Mouse (Mus musculus): ENCODE data around the gene Golgb1. TPM values are rescaled to one million over a fixed set of nuclear protein-coding genes. Genes with fewer than 3 reads are reported as not detected.

Golgb1 gene
- polyA plus RNA-seq, 1 experiment from 2014 or later, result 59.3 TPM

GRCm38 (mm10) chr16:36930231-36931136, 55.5 kb downstream of the Golgb1 start:
- Histone ChIP-seq H3K9me3 (replicated peaks) (no peaks in the 10 kb centered on the region), H3K4me3 (no peak overlapping the region), H3K27me3 (replicated peaks) (no peaks in the 10 kb centered on the region), H3K4me2 (no peak overlapping the region), H3K27ac (ENCODE audit: poor library complexity, severe bottlenecking) (no peak overlapping the region), H3K4me1 (replicated peaks) (peaks cover 12% of the 10 kb centered on the region; the same call in 1 of the 2 replicates), H3K9ac (no peak overlapping the region), H3K36me3 (peaks cover 77% of the 10 kb centered on the region)
- WGBS, result 60% methylated on average over 11 of the region's 11 CpGs
- ATAC-seq (ENCODE audit: insufficient number of reproducible peaks, low FRiP score), result no peak

GRCm38 (mm10) chr16:36931381-36931780, 56.4 kb downstream of the Golgb1 start:
- Histone ChIP-seq H3K9ac (no peak overlapping the region), H3K27me3 (replicated peaks) (no peaks in the 10 kb centered on the region), H3K9me3 (replicated peaks) (no peaks in the 10 kb centered on the region), H3K4me2 (no peak overlapping the region), H3K27ac (ENCODE audit: poor library complexity, severe bottlenecking) (no peak overlapping the region), H3K4me1 (replicated peaks) (peaks cover 12% of the 10 kb centered on the region; the same call in 1 of the 2 replicates), H3K36me3 (peaks cover 68% of the 10 kb centered on the region), H3K4me3 (no peak overlapping the region)
- ATAC-seq (ENCODE audit: insufficient number of reproducible peaks, low FRiP score), result no peak
- 78% methylated on average over 10 of the region's 10 CpGs for WGBS

- H3K36me3 ChIP-seq, result peaks cover 62% of the 10 kb centered on the region
- H3K4me2 ChIP-seq, result no peak overlapping the region
- H3K9me3 ChIP-seq (replicated peaks), result no peaks in the 10 kb centered on the region
- no peaks in the 10 kb centered on the region for H3K27me3 ChIP-seq (replicated peaks)
- ATAC-seq (ENCODE audit: insufficient number of reproducible peaks, low FRiP score), result no peak
- no peak overlapping the region for H3K4me3 ChIP-seq
- no peak overlapping the region for H3K9ac ChIP-seq
- H3K27ac ChIP-seq (ENCODE audit: poor library complexity, severe bottlenecking), result no peak overlapping the region
- WGBS, result 82% methylated on average over 3 of the region's 3 CpGs
- H3K4me1 ChIP-seq (replicated peaks), result peaks cover 12% of the 10 kb centered on the region; the same call in 1 of the 2 replicates
These were observed 57.0 kb downstream of the Golgb1 start for GRCm38 (mm10) chr16:36931976-36932375.

GRCm38 (mm10) chr16:36932546-36932945, 57.6 kb downstream of the Golgb1 start:
- H3K27me3 ChIP-seq (replicated peaks), result no peaks in the 10 kb centered on the region
- 88% methylated on average over 6 of the region's 6 CpGs for WGBS
- peaks cover 56% of the 10 kb centered on the region for H3K36me3 ChIP-seq
- H3K9ac ChIP-seq, result no peak overlapping the region
- H3K9me3 ChIP-seq (replicated peaks), result no peaks in the 10 kb centered on the region
- no peak for ATAC-seq (ENCODE audit: insufficient number of reproducible peaks, low FRiP score)
- H3K4me1 ChIP-seq (replicated peaks), result peaks cover 12% of the 10 kb centered on the region; the same call in 1 of the 2 replicates
- no peak overlapping the region for H3K4me3 ChIP-seq
- no peak overlapping the region for H3K4me2 ChIP-seq
- no peak overlapping the region for H3K27ac ChIP-seq (ENCODE audit: poor library complexity, severe bottlenecking)

- peak overlapping the region; percentile 36; the same call in 1 of the 2 replicates for H3K27ac ChIP-seq (ENCODE audit: poor library complexity, severe bottlenecking)
- no peaks in the 10 kb centered on the region for H3K27me3 ChIP-seq (replicated peaks)
- H3K4me3 ChIP-seq, result no peak overlapping the region
- peaks cover 40% of the 10 kb centered on the region for H3K36me3 ChIP-seq
- 36% methylated on average over 6 of the region's 6 CpGs for WGBS
- peak; percentile 58; the same call in 1 of the 2 replicates for ATAC-seq (ENCODE audit: insufficient number of reproducible peaks, low FRiP score)
- H3K9me3 ChIP-seq (replicated peaks), result no peaks in the 10 kb centered on the region
- peaks cover 12% of the 10 kb centered on the region; the same call in 1 of the 2 replicates for H3K4me1 ChIP-seq (replicated peaks)
- H3K9ac ChIP-seq, result no peak overlapping the region
- 0 out of 2 replicates have a peak overlapping the region, but pooled peaks have one; percentile 0 for H3K4me2 ChIP-seq
These were observed 59.3 kb downstream of the Golgb1 start for GRCm38 (mm10) chr16:36934131-36934840.

- WGBS, result 65% methylated on average over 7 of the region's 7 CpGs
- no peaks in the 10 kb centered on the region for H3K9me3 ChIP-seq (replicated peaks)
- H3K4me1 ChIP-seq (replicated peaks), result peaks cover 12% of the 10 kb centered on the region; the same call in 1 of the 2 replicates
- H3K27ac ChIP-seq (ENCODE audit: poor library complexity, severe bottlenecking), result peak within 1 kb of the TSS; percentile 36; the same call in 1 of the 2 replicates
- no peak within 1 kb of the TSS for H3K4me3 ChIP-seq
- peaks cover 32% of the 10 kb centered on the region for H3K36me3 ChIP-seq
- H3K9ac ChIP-seq, result no peak within 1 kb of the TSS
- H3K4me2 ChIP-seq, result peak within 1 kb of the TSS; percentile 0; the same call in 1 of the 2 replicates
- no peak for ATAC-seq (ENCODE audit: insufficient number of reproducible peaks, low FRiP score)
- H3K27me3 ChIP-seq (replicated peaks), result no peaks in the 10 kb centered on the region
These were observed 60.1 kb downstream of the Golgb1 start, which contains the start of gene Hcls1 for GRCm38 (mm10) chr16:36934841-36935620. Hcls1 (plus strand) TSS chr16:36934983.

- no peak for ATAC-seq (ENCODE audit: insufficient number of reproducible peaks, low FRiP score)
- no peak overlapping the region for H3K9ac ChIP-seq
- peaks cover 12% of the 10 kb centered on the region; the same call in 1 of the 2 replicates for H3K4me1 ChIP-seq (replicated peaks)
- no peaks in the 10 kb centered on the region for H3K27me3 ChIP-seq (replicated peaks)
- WGBS, result 77% methylated on average over 3 of the region's 3 CpGs
- H3K27ac ChIP-seq (ENCODE audit: poor library complexity, severe bottlenecking), result no peak overlapping the region
- no peak overlapping the region for H3K4me3 ChIP-seq
- H3K9me3 ChIP-seq (replicated peaks), result no peaks in the 10 kb centered on the region
- H3K36me3 ChIP-seq, result peaks cover 25% of the 10 kb centered on the region
- H3K4me2 ChIP-seq, result no peak overlapping the region
These were observed 60.9 kb downstream of the Golgb1 start for GRCm38 (mm10) chr16:36935814-36936213.

GRCm38 (mm10) chr16:36941137-36941727, 66.3 kb downstream of the Golgb1 start:
- Histone ChIP-seq H3K9me3 (replicated peaks) (no peaks in the 10 kb centered on the region), H3K27me3 (replicated peaks) (no peaks in the 10 kb centered on the region), H3K36me3 (no peaks in the 10 kb centered on the region), H3K4me3 (no peak overlapping the region), H3K4me1 (replicated peaks) (0 out of 2 replicates have a peak, but pooled peaks cover 3% of the 10 kb centered on the region), H3K9ac (no peak overlapping the region), H3K27ac (ENCODE audit: poor library complexity, severe bottlenecking) (no peak overlapping the region), H3K4me2 (no peak overlapping the region)
- ATAC-seq (ENCODE audit: insufficient number of reproducible peaks, low FRiP score), result 0 out of 2 replicates have a peak, but pooled peaks have one; percentile 33
- WGBS, result 57% methylated on average over 6 of the region's 6 CpGs

GRCm38 (mm10) chr16:36941895-36942294, 67.0 kb downstream of the Golgb1 start:
- 0 out of 2 replicates have a peak, but pooled peaks cover 3% of the 10 kb centered on the region for H3K4me1 ChIP-seq (replicated peaks)
- H3K27me3 ChIP-seq (replicated peaks), result no peaks in the 10 kb centered on the region
- H3K36me3 ChIP-seq, result no peaks in the 10 kb centered on the region
- no peak overlapping the region for H3K4me2 ChIP-seq
- H3K27ac ChIP-seq (ENCODE audit: poor library complexity, severe bottlenecking), result no peak overlapping the region
- ATAC-seq (ENCODE audit: insufficient number of reproducible peaks, low FRiP score), result no peak
- H3K9me3 ChIP-seq (replicated peaks), result no peaks in the 10 kb centered on the region
- WGBS, result 80% methylated on average over 4 of the region's 4 CpGs
- H3K4me3 ChIP-seq, result no peak overlapping the region
- no peak overlapping the region for H3K9ac ChIP-seq

- H3K4me3 ChIP-seq, result no peak overlapping the region
- 0 out of 2 replicates have a peak, but pooled peaks cover 3% of the 10 kb centered on the region for H3K4me1 ChIP-seq (replicated peaks)
- H3K9ac ChIP-seq, result no peak overlapping the region
- no peak overlapping the region for H3K4me2 ChIP-seq
- 88% methylated on average over 3 of the region's 3 CpGs for WGBS
- H3K27me3 ChIP-seq (replicated peaks), result no peaks in the 10 kb centered on the region
- no peaks in the 10 kb centered on the region for H3K36me3 ChIP-seq
- H3K27ac ChIP-seq (ENCODE audit: poor library complexity, severe bottlenecking), result no peak overlapping the region
- ATAC-seq (ENCODE audit: insufficient number of reproducible peaks, low FRiP score), result no peak
- no peaks in the 10 kb centered on the region for H3K9me3 ChIP-seq (replicated peaks)
These were observed 68.7 kb downstream of the Golgb1 start for GRCm38 (mm10) chr16:36943591-36943990.
